Mouse (Mus musculus) embryonic facial prominence, embryonic 14.5 days (tissue): ENCODE measurements at regions not wholly inside any gene's neighbourhood (a gene's known extent, or its start where the extent isn't known, plus 50 kb on each side); places are given as distances from the start of the nearest gene placed in this dataset.

ENCODE experiments used
- ATAC-seq: fragments of 200-750 bp; cut with Nextera tagmentation; 2 replicates; pipeline ENCODE4 v1.8.0; 2017; ENCODE audit warnings: low read depth, moderate number of reproducible peaks, moderate TSS enrichment
- DNase-seq: peaks from one replicate; pipeline ENCODE4 v3.0.0-alpha.2; 2015; ENCODE audit warnings: low spot score
- H3K27ac ChIP-seq: fragments of 300-500 bp; sonication (generic); replicated peaks from 2 replicates; pipeline ENCODE4 v1.5.1; 2014; ENCODE audit warnings: low read depth, mild to moderate bottlenecking, low read length, moderate library complexity
- H3K27me3 ChIP-seq: fragments of 300-500 bp; sonication (generic); replicated peaks from 2 replicates; pipeline ENCODE4 v1.6.1; 2014; ENCODE audit warnings: low read length; ENCODE audit not compliant: control insufficient read depth, insufficient read depth
- H3K36me3 ChIP-seq: fragments of 300-500 bp; sonication (generic); 2 replicates; pipeline ENCODE4 v1.6.1; 2014; ENCODE audit warnings: low read length, mixed read lengths; ENCODE audit not compliant: control insufficient read depth, insufficient read depth
- H3K4me1 ChIP-seq: fragments of 300-500 bp; sonication (generic); 2 replicates; pipeline ENCODE4 v1.6.1; 2014; ENCODE audit warnings: antibody characterized with exemption, low read length; ENCODE audit not compliant: control insufficient read depth, insufficient read depth
- H3K4me2 ChIP-seq: fragments of 300-500 bp; sonication (generic); 2 replicates; pipeline ENCODE4 v1.6.1; 2014; ENCODE audit warnings: low read depth, mild to moderate bottlenecking, low read length, moderate library complexity, mixed read lengths
- H3K4me3 ChIP-seq: fragments of 300-500 bp; sonication (generic); 2 replicates; pipeline ENCODE4 v1.5.1; 2014; ENCODE audit warnings: low read depth, mild to moderate bottlenecking, low read length
- H3K9ac ChIP-seq: fragments of 300-500 bp; sonication (generic); 2 replicates; pipeline ENCODE4 v1.6.1; 2014; ENCODE audit warnings: low read depth, mild to moderate bottlenecking, low read length, moderate library complexity, mixed read lengths
- H3K9me3 ChIP-seq: fragments of 300-500 bp; sonication (generic); 2 replicates; pipeline ENCODE4 v1.6.1; 2016; ENCODE audit warnings: low read length; ENCODE audit not compliant: control insufficient read depth
- WGBS: fragments of 180-500 bp; shearing (Covaris S2); extraction: QIAGEN DNeasy Blood & Tissue Kit; methylation state at CpG from one replicate; pipeline ENCODE4 v1.1.7; 2014; 5-methylcytosine and 5-hydroxymethylcytosine counted together

DNA sequence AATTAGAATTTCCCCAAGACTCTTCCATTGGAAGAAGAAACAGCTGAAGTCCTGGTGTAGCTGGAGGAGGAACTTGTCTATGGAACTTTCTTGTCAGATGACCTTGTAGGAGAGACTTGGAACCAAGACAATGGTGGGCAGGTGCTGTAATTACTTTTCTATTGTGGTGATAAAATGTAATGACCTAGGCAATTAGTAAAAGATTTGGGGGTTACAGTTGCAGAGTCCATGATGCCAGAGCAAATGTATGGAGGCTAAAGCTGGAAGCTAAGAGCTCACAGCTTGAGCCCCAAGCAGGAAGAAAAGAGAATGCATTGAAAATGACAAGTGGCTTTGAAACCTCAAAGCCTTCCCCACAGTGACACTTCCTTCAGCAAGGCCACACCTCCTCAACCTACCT, 208.6 kb upstream of the Glra1 start:
- Histone ChIP-seq H3K4me2 (no peak overlapping the region), H3K27ac (no peak overlapping the region), H3K27me3 (no peaks in the 10 kb centered on the region), H3K36me3 (no peaks in the 10 kb centered on the region), H3K9me3 (no peaks in the 10 kb centered on the region), H3K9ac (no peak overlapping the region), H3K4me3 (no peak overlapping the region), H3K4me1 (no peaks in the 10 kb centered on the region)
- ATAC-seq (no peak), DNase-seq (no peak)

DNA sequence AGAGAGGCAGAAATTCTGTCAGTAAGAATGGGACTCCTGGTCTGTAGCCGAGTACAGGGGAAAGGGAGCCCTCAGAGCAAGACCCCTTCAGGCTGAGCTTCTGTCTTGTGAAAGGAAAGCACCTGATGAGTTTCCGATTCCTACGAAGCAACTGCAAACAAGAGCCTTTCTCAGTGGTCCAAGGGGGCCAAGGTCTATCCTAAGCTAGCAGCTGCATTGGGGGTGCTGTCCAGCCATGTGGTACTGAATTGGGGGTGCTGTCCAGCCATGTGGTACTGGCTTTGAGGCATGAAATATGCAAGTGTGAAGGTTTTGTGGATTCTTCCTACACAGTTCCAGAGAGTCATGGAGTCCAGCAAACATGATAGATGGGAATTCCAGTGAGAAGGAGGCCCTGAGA, 202.7 kb upstream of the Glra1 start:
- Histone ChIP-seq H3K27me3 (no peaks in the 10 kb centered on the region), H3K4me2 (no peak overlapping the region), H3K9ac (no peak overlapping the region), H3K9me3 (no peaks in the 10 kb centered on the region), H3K36me3 (no peaks in the 10 kb centered on the region), H3K4me1 (no peaks in the 10 kb centered on the region), H3K27ac (no peak overlapping the region), H3K4me3 (no peak overlapping the region)
- no peak for ATAC-seq
- 70% methylated on average over 3 of the region's 3 CpGs for WGBS
- DNase-seq = no peak

DNA sequence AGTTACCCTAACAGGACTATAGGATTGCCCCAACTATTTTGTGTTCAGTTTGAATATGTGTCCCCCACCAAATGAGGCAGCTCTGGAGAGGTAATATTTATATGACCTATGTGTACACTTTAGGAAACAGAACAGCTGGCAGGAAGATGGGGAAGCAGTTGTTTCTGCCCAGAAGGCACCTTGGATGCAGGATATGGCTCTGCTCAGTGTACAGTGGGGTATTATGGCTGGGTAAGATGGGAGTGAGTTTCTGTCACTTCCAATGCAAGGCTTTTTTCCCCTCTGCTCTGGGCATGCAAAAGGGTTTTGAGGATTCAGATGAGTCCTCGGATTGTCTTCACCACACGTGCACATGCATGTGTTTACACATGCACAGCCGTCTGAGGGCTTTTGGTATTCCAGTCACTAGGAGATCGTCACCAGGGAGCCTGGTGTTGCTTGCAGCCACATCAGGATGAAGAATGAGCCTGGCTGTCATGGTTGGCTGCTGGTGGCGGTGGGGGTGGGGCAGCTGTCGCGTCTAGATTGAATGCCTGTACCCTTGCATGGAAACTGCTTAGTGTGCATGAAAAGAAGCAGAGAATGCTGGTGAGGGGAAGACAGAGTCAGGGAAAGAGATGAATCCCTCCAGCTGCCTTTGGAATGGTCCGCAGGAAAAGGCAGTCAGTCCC, 183.3 kb upstream of the Glra1 start:
- DNase-seq (no peak), ATAC-seq (no peak)
- Histone ChIP-seq H3K4me3 (no peak overlapping the region), H3K36me3 (no peaks in the 10 kb centered on the region), H3K27me3 (no peaks in the 10 kb centered on the region), H3K9me3 (no peaks in the 10 kb centered on the region), H3K9ac (no peak overlapping the region), H3K27ac (no peak overlapping the region), H3K4me2 (no peak overlapping the region), H3K4me1 (no peaks in the 10 kb centered on the region)
- WGBS = 44% methylated on average over 8 of the region's 8 CpGs

DNA sequence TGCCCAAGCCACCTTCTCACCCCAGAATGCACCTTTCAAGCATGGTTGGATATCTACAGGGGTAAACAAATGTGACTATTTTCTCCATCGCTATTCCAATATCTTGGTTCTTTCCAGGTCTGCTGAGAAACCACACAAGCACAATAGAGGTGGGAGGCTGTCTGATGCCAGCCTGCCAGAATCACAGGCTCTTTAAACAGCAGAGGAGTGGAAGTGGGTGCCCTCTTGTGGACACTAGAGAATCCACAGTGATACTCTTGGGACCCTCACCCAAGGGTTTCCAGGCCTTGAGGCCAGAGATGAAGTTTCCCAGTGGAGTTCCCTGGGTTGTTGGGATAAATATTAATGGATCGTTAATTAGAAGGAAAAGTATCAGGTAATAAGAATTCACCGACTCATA, 181.6 kb upstream of the Glra1 start:
- H3K4me2 ChIP-seq = no peak overlapping the region
- ATAC-seq (no peak), DNase-seq (peak; percentile 2)
- H3K27me3 ChIP-seq = no peaks in the 10 kb centered on the region
- no peaks in the 10 kb centered on the region for H3K4me1 ChIP-seq
- 81% methylated on average over 3 of the region's 3 CpGs for WGBS
- no peak overlapping the region for H3K9ac ChIP-seq
- H3K36me3 ChIP-seq = no peaks in the 10 kb centered on the region
- no peak overlapping the region for H3K27ac ChIP-seq
- no peak overlapping the region for H3K4me3 ChIP-seq
- H3K9me3 ChIP-seq = no peaks in the 10 kb centered on the region

DNA sequence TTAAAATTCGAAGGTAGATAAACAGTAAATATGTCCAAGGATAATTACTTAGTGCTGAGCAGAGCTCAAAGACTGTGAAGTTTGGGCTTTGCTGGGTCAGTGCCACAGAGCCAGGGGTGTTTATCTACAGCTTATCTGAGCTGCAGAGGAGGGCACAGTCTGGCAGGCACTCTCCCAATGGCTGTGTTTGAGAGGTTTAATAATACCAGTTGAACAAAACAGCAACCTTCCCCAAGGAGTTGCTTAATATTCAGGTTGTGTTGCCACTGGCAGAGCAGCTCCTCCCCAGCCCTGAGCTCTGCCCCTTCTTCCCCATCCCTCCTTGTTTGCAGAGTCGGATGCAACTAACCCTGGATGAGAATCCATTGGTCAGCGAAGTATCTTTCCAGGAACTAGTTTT, 173.0 kb upstream of the Glra1 start:
- DNase-seq (no peak), ATAC-seq (no peak)
- H3K4me1 ChIP-seq = no peaks in the 10 kb centered on the region
- no peak overlapping the region for H3K9ac ChIP-seq
- H3K4me2 ChIP-seq = no peak overlapping the region
- no peak overlapping the region for H3K27ac ChIP-seq
- H3K36me3 ChIP-seq = no peaks in the 10 kb centered on the region
- H3K4me3 ChIP-seq = no peak overlapping the region
- WGBS = 75% methylated on average over 3 of the region's 3 CpGs
- no peaks in the 10 kb centered on the region for H3K9me3 ChIP-seq
- no peaks in the 10 kb centered on the region for H3K27me3 ChIP-seq

DNA sequence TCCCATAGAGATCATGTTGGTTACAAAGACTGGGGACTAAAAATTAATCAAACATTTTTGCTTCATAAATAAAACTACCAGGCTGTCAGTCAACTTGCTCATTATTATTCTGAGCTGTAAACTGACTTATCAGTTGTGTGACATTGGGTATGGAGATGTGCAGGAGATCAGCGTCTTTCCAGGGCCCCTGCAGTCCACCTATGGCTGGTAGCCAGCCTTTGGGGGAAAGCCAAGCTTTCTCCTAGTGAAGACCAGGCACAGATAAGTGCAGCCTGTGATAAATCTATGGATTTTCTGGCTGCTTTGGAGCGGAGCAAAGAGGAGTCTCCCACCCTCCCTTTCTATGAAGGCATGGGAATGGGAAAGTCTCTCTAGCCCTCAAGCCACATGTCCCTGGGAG, 172.0 kb upstream of the Glra1 start:
- no peak overlapping the region for H3K4me2 ChIP-seq
- 72% methylated on average over 2 of the region's 2 CpGs for WGBS
- no peaks in the 10 kb centered on the region for H3K4me1 ChIP-seq
- H3K36me3 ChIP-seq = no peaks in the 10 kb centered on the region
- H3K27ac ChIP-seq = no peak overlapping the region
- ATAC-seq (no peak), DNase-seq (no peak)
- H3K9me3 ChIP-seq = no peaks in the 10 kb centered on the region
- H3K9ac ChIP-seq = no peak overlapping the region
- H3K27me3 ChIP-seq = no peaks in the 10 kb centered on the region
- no peak overlapping the region for H3K4me3 ChIP-seq

DNA sequence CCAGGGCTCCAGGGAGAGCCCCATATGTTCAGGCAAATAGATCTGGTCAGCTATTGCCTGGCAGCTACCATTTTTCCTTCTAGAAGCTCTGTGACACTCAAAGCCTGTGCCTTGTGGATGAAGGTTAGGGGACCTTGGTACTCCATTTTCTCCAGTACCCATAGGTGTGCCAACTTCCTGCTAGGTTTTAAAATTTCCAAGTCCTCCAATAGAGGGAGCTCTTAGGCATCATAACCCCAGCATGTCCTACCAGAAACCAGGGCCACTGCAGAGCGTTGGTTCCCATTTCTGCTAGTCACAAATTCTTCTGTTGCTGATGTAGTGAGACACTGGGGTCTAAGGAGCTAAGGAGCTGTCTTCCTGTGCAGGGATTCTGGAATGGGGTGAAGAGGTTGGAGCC, 165.3 kb upstream of the Glra1 start:
- no peak overlapping the region for H3K27ac ChIP-seq
- WGBS = 58% methylated on average over 1 of the region's 1 CpGs
- DNase-seq (no peak), ATAC-seq (no peak)
- no peak overlapping the region for H3K4me3 ChIP-seq
- no peaks in the 10 kb centered on the region for H3K9me3 ChIP-seq
- H3K36me3 ChIP-seq = no peaks in the 10 kb centered on the region
- no peak overlapping the region for H3K4me2 ChIP-seq
- H3K9ac ChIP-seq = no peak overlapping the region
- H3K4me1 ChIP-seq = no peaks in the 10 kb centered on the region
- no peaks in the 10 kb centered on the region for H3K27me3 ChIP-seq

DNA sequence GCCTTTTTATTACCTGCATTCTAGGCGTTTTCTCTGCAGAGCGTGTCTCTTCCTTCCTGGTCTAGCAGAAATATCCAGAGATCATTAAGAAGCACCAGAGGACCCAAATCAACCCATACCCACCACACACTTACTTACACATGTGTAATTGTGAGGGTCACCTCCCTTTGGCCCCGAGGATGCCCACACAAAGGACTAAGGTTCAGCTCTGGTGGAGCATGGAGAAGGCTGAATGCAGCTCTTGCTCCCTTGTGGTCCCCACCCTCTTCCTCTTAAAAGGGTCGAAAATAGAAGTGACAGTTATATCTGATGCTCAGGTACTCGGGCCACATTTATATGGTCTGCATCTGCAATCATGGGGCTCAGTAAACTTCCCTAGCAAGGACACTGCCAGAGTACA, 164.5 kb upstream of the Glra1 start:
- ATAC-seq (no peak), DNase-seq (no peak)
- H3K4me2 ChIP-seq = no peak overlapping the region
- 75% methylated on average over 5 of the region's 5 CpGs for WGBS
- no peaks in the 10 kb centered on the region for H3K36me3 ChIP-seq
- no peaks in the 10 kb centered on the region for H3K27me3 ChIP-seq
- H3K9me3 ChIP-seq = no peaks in the 10 kb centered on the region
- no peak overlapping the region for H3K27ac ChIP-seq
- H3K4me1 ChIP-seq = no peaks in the 10 kb centered on the region
- no peak overlapping the region for H3K9ac ChIP-seq
- H3K4me3 ChIP-seq = no peak overlapping the region

DNA sequence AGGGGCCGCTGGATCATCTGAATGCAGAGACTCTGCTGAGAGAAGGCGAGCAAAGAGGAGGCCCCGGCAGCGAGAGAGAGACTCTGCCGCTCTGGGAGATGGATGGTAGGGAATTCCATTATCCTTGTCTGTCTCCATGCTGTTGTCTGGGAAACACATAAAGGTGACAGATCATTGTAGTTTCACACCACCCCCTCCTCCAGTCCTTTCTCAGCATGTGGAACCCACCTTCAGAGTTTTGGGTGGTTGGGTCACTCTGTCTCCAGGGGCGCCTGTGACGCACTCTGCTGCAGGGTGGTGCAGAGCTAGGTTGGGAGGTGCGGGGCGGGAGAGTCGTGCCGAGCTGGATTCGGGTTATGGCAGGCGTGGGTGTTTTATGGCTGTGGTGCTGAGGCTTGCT, 164.1 kb upstream of the Glra1 start:
- Histone ChIP-seq H3K27ac (no peak overlapping the region), H3K36me3 (no peaks in the 10 kb centered on the region), H3K9ac (no peak overlapping the region), H3K4me1 (no peaks in the 10 kb centered on the region), H3K9me3 (no peaks in the 10 kb centered on the region), H3K4me3 (no peak overlapping the region), H3K27me3 (no peaks in the 10 kb centered on the region), H3K4me2 (no peak overlapping the region)
- DNase-seq (no peak), ATAC-seq (no peak)
- 84% methylated on average over 13 of the region's 13 CpGs for WGBS
